Mouse (Mus musculus) inflammation-experienced regulatory T-cells, adult 16 weeks (primary cell): ENCODE data around the gene Nudt1. TPM values are rescaled to one million over a fixed set of nuclear protein-coding genes. Genes with fewer than 3 reads are reported as not detected.

Source experiments
- polyA plus RNA-seq: library from polyadenylated mRNA; unstranded; fragments of 100-300 nt; shearing (Covaris generic); gene quantifications from one replicate; pipeline ENCODE4 v1.2.1, GENCODE M21; 2017

Gene Nudt1
- polyA plus RNA-seq: 24.2 TPM

GRCm38 (mm10) chr5:140321042-140321755 lies at the start of gene Nudt1, which contains the start of gene Mad1l1:
Gene Nudt1 (plus strand): TSS chr5:140321656.
Gene Mad1l1 (minus strand): TSS chr5:140321552.

GRCm38 (mm10) chr5:140331615-140332512 lies 10.4 kb downstream of the Nudt1 start, which contains the start of gene Mrm2:
Gene Mrm2 (minus strand): TSS chr5:140331898.

Other genes with a start within 250 kb of the Nudt1 start
- 32.2 TPM for gene Mad1l1, start 104 bp upstream of the Nudt1 start, polyA plus RNA-seq
- 15.4 TPM for gene Mrm2, start 10.2 kb downstream of the Nudt1 start, polyA plus RNA-seq
- 3.1 TPM for gene Snx8, start 67.6 kb downstream of the Nudt1 start, polyA plus RNA-seq
- 60.1 TPM for gene Eif3b, start 97.7 kb downstream of the Nudt1 start, polyA plus RNA-seq
- not detected for gene Gm4869, start 124.0 kb downstream of the Nudt1 start, polyA plus RNA-seq
- 44.7 TPM for gene Chst12, start 183.9 kb downstream of the Nudt1 start, polyA plus RNA-seq
- 1.5 TPM for gene Grifin, start 243.4 kb downstream of the Nudt1 start, polyA plus RNA-seq